Mouse (Mus musculus) splenic B cell, adult 2 months (primary cell): ENCODE results near the gene Zfp319.

Experiments
- DNase-seq: peaks from one replicate; pipeline ENCODE4 v3.0.0-alpha.2; 2011; ENCODE audit warnings: low read depth, low spot score
- H3K27me3 ChIP-seq: 2 replicates; pipeline ENCODE4 v1.6.1; 2012; ENCODE audit warnings: mild to moderate bottlenecking, low read length, moderate library complexity, mixed read lengths; ENCODE audit not compliant: control insufficient read depth, poor library complexity, insufficient read depth, severe bottlenecking
- H3K36me3 ChIP-seq: 2 replicates; pipeline ENCODE4 v1.6.1; 2012; ENCODE audit warnings: mild to moderate bottlenecking, low read length, moderate library complexity, mixed read lengths; ENCODE audit not compliant: control insufficient read depth, poor library complexity, insufficient read depth, severe bottlenecking

Zfp319 gene

DNA sequence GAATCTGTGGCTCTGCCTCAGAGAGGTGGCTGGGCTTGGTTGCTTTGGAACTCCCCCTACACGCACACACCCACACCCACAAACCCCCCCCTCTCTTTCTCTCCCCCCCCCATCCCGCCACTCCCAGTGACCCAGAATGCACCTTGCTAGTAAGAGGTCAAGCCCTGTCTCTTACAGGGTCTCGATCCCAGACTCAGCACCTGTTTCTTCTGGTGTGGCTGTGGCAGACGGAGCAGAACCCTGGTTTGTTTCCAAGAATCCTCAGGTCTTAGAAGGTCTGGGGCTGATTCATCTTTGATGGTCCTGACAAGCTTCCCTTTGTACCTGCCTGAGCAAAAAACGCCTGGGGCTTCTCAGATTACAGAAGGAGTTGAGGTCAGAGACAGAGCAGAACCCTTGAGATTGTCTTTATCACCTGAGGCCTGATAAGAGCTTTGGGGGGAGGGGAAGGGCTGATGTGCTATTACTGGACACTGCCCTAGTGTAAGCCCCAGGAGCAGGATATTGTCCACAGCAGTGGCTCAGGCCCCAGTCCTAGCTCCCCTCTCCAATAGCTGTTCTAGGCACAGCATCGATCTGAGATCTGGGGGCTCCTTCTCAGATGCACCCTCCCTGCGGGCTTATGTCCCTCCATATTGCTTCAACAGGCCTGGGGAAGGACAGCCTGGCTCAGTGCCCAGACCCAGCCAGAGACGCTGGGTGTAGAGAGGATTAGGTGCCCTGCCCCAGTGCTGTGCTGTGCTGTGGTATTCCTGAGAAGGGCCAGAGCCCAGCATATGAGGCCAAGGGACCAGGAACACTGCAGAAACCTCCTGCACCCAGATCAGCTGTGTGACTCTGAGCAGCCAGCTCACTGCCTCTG, 27.0 kb upstream of the Zfp319 start:
- Histone ChIP-seq H3K36me3 (no peaks in the 10 kb centered on the region), H3K27me3 (peaks cover 2% of the 10 kb centered on the region; the same call in 1 of the 2 replicates)
- no peak for DNase-seq

DNA sequence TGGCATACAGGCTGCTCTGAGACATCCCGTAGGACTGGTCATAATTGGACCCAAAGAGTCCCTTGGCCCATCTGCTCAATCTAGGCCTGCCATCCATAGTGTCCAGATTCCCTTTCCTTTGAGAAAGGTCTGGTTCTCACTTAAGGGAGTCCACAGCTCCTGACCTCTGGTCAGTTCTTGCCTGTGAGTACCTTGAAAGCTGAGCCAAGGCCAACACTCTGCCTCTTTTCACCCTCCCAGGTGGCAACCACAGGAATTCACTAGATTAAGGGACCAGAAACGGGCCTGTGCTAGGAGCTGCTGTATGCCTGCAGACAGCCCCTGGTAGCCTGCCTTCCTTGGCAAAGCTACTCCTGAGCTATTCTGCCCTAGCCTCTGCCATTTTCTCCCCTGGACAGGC, 22.9 kb upstream of the Zfp319 start:
- no peak for DNase-seq
- Histone ChIP-seq H3K36me3 (no peaks in the 10 kb centered on the region), H3K27me3 (peaks cover 3% of the 10 kb centered on the region; the same call in 1 of the 2 replicates)

DNA sequence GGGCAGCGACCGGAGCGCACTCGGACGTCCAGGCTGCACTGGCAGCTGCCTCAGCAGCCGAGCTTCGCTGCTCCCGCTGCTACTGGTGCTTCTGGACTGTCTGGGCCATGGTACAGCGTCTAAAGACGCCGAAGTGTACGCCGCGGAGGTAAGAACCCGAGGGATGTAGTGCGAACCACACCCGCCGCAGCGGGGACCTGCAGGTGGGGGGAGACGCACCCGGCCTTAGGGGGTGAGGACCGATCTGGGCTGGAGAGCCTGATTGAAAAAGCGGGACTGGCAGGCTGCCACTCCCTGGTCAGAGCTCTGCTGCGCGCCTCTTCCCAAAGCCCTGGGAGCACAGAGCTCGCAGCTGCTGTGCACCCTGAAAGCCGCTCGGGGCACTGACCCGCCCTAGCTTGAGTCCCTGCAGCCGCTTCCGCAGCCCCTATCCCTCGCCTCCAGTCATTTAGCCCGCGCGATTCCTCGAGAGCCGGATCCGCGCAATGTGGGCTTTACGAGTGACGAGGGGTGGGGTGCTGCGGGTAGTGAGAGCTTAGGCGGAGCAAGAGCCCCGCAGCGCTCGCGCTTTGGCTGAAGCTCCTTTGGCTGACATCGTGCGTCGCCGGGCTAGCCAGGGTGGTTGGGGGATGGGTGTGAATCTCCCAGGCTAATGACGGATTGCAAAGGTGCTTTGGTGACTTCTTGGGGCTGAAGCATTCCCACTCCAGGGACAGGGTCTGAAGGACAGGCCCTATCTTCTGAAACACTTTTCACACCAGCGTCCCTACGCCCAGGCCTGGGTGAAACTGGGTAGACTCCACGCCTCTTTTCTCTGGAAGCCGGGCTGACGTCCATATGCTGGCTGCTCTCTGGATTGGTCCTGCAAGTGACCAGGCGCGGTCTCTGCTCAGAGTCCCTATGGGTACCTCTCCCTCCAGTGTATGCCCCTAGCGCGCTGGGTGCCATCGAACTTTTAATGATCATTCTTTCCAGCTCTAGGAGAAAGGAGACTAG, 21.4 kb upstream of the Zfp319 start:
- Histone ChIP-seq H3K36me3 (no peaks in the 10 kb centered on the region), H3K27me3 (peaks cover 3% of the 10 kb centered on the region; the same call in 1 of the 2 replicates)
- no peak for DNase-seq

DNA sequence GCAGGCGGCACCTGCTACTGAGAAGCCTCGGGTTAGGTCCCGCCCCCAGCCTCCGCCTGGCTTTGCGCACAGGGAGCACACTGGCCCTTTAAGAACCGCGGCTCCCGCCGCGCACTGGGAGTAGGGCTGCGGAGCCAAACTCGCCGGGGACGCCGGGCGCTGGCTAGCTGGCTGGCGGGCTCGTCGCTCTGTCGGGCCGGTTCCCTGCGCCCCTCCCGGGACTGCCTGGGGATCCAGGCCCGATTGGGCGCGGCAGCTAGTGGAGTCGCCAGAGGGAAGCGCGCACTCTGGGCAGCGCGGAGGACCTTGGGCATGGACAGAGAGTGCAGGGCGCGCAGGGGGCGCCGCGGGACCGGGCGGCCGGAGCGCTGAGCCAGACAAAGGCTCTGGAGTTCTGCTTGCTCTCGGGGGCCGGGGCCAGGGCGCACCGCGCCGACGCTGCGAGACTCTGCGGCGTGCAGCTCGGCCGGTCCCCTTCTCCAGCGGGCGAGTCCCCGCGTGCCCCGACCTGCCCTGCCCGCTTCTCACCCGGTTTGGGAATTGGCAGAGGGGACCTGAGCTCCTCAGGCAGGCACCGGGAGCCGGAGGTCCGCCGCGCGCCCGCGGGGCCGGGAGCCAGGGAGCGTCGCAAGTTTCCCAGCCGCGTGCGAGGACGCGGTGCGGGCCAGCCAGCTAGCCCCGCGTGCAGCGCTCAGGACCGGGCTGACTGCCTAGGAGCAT, 20.6 kb upstream of the Zfp319 start, which contains the start of gene Mmp15:
Mmp15 (plus strand) TSS at position 118 of the 720 bp plus-strand sequence.
- H3K36me3 ChIP-seq: no peaks in the 10 kb centered on the region
- DNase-seq: no peak

DNA sequence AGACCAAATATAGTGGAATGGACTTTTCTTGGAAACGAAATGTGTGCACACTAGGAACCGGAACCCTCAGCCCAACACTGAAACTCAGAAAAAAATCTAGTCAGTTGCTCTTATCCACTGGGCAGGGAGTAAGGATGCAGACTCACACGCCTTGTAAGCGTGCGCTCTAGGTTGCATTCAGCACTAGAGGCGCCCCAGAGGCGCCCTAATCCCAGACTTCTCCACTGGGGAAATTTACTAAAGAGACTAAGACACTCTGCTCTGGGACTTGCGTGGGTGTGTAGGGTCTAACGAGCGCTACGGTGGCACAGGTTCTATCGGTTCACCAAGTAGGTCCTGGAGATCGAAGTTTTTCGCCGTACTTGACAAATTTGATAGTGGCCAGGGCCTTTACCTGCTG, 19.7 kb upstream of the Zfp319 start:
- no peak for DNase-seq
- Histone ChIP-seq H3K36me3 (0 out of 2 replicates have a peak, but pooled peaks cover under 1% of the 10 kb centered on the region), H3K27me3 (peaks cover 3% of the 10 kb centered on the region; the same call in 1 of the 2 replicates)

More for the DNA sequence above, 20.6 kb upstream of the Zfp319 start, which contains the start of gene Mmp15:
- H3K27me3 ChIP-seq: peaks cover 3% of the 10 kb centered on the region; the same call in 1 of the 2 replicates

DNA sequence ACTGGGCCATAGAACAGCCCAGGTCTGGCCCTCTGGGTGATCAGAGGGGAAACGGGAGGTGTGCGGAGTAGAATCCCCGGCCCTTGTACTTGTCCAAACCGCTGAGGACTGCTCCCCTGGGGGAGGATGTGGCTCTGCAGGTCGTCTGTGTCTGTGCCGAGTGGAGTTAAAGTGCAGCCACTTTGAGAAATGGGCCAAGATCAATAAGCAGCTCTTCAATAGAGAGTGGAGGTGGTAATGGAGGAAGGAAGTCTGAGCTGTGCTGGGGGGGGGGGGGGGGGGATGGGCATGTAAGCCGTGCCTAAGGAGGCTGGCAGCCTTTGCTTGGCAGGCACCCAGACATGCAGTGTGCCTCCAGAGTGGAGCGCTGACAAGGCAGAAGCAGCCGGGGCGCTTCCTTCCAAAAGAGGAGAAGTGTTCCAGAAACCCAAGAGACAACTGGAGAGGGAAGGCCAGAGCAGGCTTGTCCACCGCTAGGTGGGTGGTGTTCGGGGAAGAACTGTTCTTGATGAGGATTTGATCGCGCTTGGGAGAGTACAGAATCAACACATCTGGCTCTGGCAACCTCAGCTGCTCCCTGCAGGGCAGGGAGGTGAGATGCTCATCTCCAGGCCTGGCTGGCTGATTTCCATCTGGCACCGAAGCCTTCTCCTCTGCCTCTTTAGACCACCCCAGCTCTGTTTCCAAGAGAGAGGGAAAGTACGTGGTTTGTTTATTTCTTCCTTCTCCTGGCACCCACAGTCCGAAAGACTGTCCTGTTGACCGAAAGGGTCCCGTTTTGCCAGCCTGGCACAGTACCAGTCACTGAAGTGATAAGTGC, 17.3 kb upstream of the Zfp319 start:
- peaks cover 3% of the 10 kb centered on the region; the same call in 1 of the 2 replicates for H3K27me3 ChIP-seq
- peaks cover 2% of the 10 kb centered on the region; the same call in 1 of the 2 replicates for H3K36me3 ChIP-seq
- DNase-seq: peak; percentile 29

DNA sequence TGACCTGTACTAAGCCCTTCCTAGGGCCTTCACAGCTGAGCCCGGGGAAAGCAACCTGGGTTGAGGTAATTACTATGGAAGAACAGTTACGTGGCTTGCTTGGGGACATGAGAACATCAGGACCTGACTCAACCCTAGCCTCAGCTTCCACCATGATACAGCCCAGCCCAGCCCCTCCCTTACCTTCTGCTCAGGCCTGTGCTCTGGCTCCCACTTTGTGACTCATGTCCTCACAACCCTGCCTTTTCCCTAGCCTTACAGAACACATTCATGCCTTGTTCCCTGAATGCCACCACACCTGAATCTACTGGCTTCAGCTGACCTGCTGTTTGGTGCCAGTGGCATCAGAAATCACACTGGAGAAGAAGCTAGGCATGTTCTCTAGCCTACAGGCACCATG, 16.6 kb upstream of the Zfp319 start:
- no peak for DNase-seq
- Histone ChIP-seq H3K27me3 (peaks cover 2% of the 10 kb centered on the region; the same call in 1 of the 2 replicates), H3K36me3 (peaks cover 2% of the 10 kb centered on the region; the same call in 1 of the 2 replicates)

DNA sequence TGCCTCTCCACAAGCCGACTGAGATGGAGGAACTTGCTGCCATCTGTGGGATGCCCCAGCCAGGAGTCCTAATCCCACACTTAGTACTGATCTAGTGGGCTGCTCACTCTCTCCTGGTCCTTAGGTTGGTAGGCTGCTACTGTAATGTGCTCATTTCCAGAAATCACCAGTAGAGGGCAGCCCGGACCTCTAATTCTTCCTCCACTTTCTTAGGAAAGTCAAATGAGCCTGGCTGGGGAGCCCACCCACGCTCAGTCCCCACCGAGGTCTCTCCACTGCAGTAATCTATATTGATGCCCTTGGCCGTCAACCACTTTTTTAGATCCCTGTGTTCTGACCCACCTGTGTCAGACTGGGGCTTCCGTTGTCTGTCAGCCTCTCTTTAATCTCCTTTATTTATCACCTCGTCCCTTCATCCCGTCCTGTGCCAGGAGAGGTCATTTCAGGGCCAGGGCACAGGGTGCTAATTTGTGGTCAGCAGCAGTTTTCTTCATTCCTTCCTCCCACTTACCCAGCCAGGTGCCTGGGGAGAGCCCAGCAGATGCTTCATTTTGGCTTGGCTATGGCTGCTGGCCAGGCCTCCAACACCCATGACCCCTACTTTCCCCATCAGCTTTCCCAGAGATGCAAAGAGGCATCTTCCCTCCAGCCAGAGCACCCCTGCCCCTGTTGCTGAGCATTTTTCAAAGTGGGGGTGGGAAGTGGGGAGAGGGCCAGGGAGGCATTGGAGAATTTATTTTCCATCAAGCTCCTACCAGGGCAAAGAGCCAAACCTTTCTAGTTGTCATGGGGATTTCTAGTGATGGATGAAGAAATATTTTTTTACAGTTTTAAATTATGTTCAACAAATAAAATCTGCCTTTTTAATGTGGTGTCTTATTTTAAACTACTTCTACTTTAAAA, 15.1 kb upstream of the Zfp319 start:
- DNase-seq: peak; percentile 71
- H3K27me3 ChIP-seq: peaks cover under 1% of the 10 kb centered on the region; the same call in 1 of the 2 replicates
- H3K36me3 ChIP-seq: peaks cover 2% of the 10 kb centered on the region; the same call in 1 of the 2 replicates

DNA sequence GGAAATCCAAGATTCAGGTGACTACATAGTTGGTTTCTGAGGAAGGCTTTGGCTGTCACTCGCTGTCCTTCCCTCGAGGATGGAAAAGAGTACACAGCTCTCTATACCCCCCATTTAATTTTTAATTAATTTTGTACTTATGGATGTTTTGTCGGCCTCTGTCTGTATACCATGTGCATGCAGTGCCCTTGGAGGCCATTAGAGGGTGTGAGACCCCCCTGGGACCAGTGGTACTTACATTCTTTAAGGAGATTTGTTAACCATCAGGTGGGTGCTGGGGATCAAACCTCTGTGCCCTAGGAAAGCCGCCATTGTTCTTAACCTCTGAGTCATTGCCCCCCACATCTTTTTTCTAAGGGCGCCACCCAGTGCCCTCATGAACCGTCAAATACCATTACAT, 12.9 kb upstream of the Zfp319 start:
- no peak for DNase-seq
- Histone ChIP-seq H3K27me3 (no peaks in the 10 kb centered on the region), H3K36me3 (peaks cover 4% of the 10 kb centered on the region; the same call in 1 of the 2 replicates)

DNA sequence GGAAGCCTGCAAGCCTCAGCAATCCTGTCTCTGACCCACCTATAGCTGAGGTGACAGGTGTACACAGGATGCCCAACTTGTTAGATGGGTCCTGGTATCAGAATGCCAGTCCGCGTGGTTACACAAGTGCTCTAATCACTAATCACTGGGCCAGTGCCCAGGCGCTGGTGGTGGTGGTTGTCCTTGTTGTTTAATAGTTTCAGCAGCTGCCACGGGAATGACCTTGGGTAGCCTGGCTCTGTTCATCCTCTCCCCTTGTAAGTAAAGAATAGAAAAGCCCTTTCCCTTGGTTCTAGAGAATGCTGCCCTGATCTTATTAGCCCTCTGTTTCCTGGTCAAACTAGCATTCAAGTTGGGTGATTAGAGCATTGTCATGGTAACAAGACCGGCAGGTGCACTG, 10.0 kb upstream of the Zfp319 start:
- Histone ChIP-seq H3K36me3 (peaks cover 13% of the 10 kb centered on the region), H3K27me3 (no peaks in the 10 kb centered on the region)
- no peak for DNase-seq

DNA sequence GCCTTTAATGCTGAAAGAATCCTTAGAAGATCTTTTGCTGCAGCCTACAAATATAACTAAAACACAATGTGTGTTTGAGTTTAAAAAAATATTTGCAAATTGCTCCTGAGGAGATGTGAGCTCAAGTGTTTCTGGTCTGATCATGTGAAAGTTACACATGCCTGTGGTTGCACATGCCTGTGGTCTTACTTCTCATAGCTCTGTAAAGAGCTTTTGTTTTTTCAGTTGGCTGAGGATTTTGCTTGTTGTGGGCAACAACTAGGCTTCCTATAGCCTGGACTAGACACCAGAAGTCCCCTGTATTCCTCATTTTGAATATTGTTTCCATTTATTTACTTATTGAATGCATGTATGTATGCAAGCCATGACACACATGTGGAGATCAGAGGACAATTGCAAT, 4.6 kb upstream of the Zfp319 start:
- no peak for DNase-seq
- Histone ChIP-seq H3K36me3 (peaks cover 13% of the 10 kb centered on the region), H3K27me3 (no peaks in the 10 kb centered on the region)

DNA sequence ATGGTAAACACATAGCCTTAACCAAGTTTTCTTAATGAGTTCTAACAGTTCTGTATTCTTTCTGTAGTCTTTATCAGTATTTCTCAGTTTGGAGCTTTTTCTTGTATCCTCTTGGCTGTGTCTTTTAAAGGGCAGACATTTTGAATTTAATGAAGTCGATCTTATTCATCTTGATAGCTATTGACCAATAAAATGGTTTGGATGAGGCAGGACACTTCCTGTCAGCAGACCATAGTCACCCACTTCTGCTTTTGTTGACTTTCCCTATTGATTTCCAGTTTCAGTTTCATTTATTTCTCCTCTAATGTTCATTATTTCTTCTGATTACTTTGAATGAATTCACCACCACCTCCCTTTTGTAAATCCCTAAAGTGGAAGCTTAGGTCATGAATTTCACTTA, 4.0 kb upstream of the Zfp319 start:
- DNase-seq: peak; percentile 69
- peaks cover 13% of the 10 kb centered on the region for H3K36me3 ChIP-seq
- no peaks in the 10 kb centered on the region for H3K27me3 ChIP-seq
